In genomic region chr2:170926237-170926636, GRCm38 (mm10) we compare ENCODE assay signal across 26 mouse cellular contexts.
DNase-seq lines count a peak whose midpoint lies in the region; ATAC-seq lines count a peak whose summit lies in the region.
"Had no signal": no experiment of that assay in that cellular context is flagged by ENCODE, and none has a peak within 500 bp of the region (broad histone marks: within the 10 kb centered on the region; RNA-seq: fewer than 3 reads in every experiment).

No protein-coding gene starts in this region.

- peak; percentile 27 for DNase-seq in heart, adult 11 months
- no peak for DNase-seq in heart, postnatal 25 days (ENCODE audit: low spot score)
- DNase-seq in kidney, postnatal 14 days: no peak
- DNase-seq in MN1 (ENCODE audit: low spot score): peak; percentile 53
- peak; percentile 17 for DNase-seq in mesoderm, embryonic 11.5 days (ENCODE audit: low read depth, low spot score)
- DNase-seq in adrenal gland, adult (ENCODE audit: inconsistent age in 2 of 2, low spot score in 1 of 2): no peak
- DNase-seq: adrenal gland, adult 2 months; adrenal gland, postnatal 10 days; adrenal gland, postnatal 25 days; cerebellum, adult 11 months; cerebellum, adult 18-20 months; cerebellum, adult 8-10 months; cerebellum, adult 9-11 months; cerebellum, postnatal 14 days; cerebellum, postnatal 36 days; embryo, embryonic 11 days had no signal

- H3K27me3 ChIP-seq in kidney, embryonic 15.5 days: no peaks in the 10 kb centered on the region
- H3K27me3 ChIP-seq: embryonic facial prominence, embryonic 12.5 days; embryonic facial prominence, embryonic 15.5 days; forebrain, embryonic 12.5 days; Patski had no signal

- no peak overlapping the region for H3K9ac ChIP-seq in kidney, embryonic 15.5 days
- H3K9ac ChIP-seq: embryonic facial prominence, embryonic 12.5 days; embryonic facial prominence, embryonic 15.5 days; forebrain, embryonic 12.5 days had no signal

- H3K4me1 ChIP-seq in kidney, embryonic 15.5 days: no peaks in the 10 kb centered on the region

- H3K4me2 ChIP-seq in kidney, embryonic 15.5 days: no peak overlapping the region
- H3K4me2 ChIP-seq: embryonic facial prominence, embryonic 12.5 days; embryonic facial prominence, embryonic 15.5 days; forebrain, embryonic 12.5 days had no signal

- no peaks in the 10 kb centered on the region for H3K36me3 ChIP-seq in kidney, embryonic 15.5 days
- H3K36me3 ChIP-seq: embryonic facial prominence, embryonic 12.5 days; embryonic facial prominence, embryonic 15.5 days; forebrain, embryonic 10.5 days; forebrain, embryonic 12.5 days had no signal

- 0 out of 2 replicates have a peak, but pooled peaks have one; percentile 36 for ATAC-seq in kidney, embryonic 15.5 days (replicated peaks; ENCODE audit: low FRiP score)
- ATAC-seq: activated CD4-positive, CD25-positive, alpha-beta regulatory T cell, adult 4 months; forebrain, embryonic 14.5 days; forebrain, embryonic 16.5 days; Patski had no signal

- H3K4me3 ChIP-seq in kidney, embryonic 15.5 days (replicated peaks): no peak overlapping the region
- H3K4me3 ChIP-seq: embryonic facial prominence, embryonic 12.5 days; embryonic facial prominence, embryonic 15.5 days; erythroblast, embryonic 14.5 days; forebrain, embryonic 10.5 days; forebrain, embryonic 12.5 days had no signal

- H3K9me3 ChIP-seq in kidney, embryonic 15.5 days (replicated peaks): no peaks in the 10 kb centered on the region
- H3K9me3 ChIP-seq: embryonic facial prominence, embryonic 12.5 days; embryonic facial prominence, embryonic 15.5 days; forebrain, embryonic 10.5 days; forebrain, embryonic 12.5 days had no signal

- WGBS in kidney, embryonic 15.5 days: 47% methylated on average over 9 of the region's 9 CpGs

- intact Hi-C loops in heart, postnatal 25 days (cut with DNase I): no loop called here

- H3K27ac ChIP-seq in kidney, embryonic 15.5 days: no peak overlapping the region
- H3K27ac ChIP-seq: embryonic facial prominence, embryonic 12.5 days; embryonic facial prominence, embryonic 15.5 days; forebrain, embryonic 10.5 days; forebrain, embryonic 12.5 days had no signal

Comparison
In these comparisons a context has a peak if more than half of its experiments do, and no peak if none do; other contexts are left out.
1. DNase-seq: peak in heart, adult 11 months (single experiment), MN1 (single experiment) and mesoderm, embryonic 11.5 days (single experiment); none in heart, postnatal 25 days (single experiment), kidney, postnatal 14 days (single experiment) and adrenal gland, adult (0 of 2).